Mouse (Mus musculus) heart, adult 2 months (tissue): ENCODE results near the gene Gck. TPM values are rescaled to one million over a fixed set of nuclear protein-coding genes. Genes with fewer than 3 reads are reported as not detected.

Experiments
- DNase-seq, 2 experiments: peaks; one replicate each; pipeline ENCODE4 v3.0.0; 2021
- H3K27ac ChIP-seq: fragments of 200-600 bp; 2 replicates; pipeline ENCODE4 v1.8.1; 2022
- H3K27me3 ChIP-seq: fragments of 200-500 bp; 2 replicates; pipeline ENCODE4 v1.6.1; 2012; ENCODE audit warnings: mild to moderate bottlenecking, low read length, inconsistent platforms, mixed read lengths; ENCODE audit not compliant: control insufficient read depth, insufficient read depth
- H3K36me3 ChIP-seq: fragments of 200-500 bp; 2 replicates; pipeline ENCODE4 v1.6.1; 2012; ENCODE audit warnings: low read length, inconsistent platforms; ENCODE audit not compliant: control insufficient read depth, insufficient read depth
- H3K4me1 ChIP-seq: fragments of 200-500 bp; 2 replicates; pipeline ENCODE4 v1.6.1; 2011; ENCODE audit warnings: low read length; ENCODE audit not compliant: control insufficient read depth, insufficient read depth
- H3K4me3 ChIP-seq: fragments of 200-600 bp; 2 replicates; pipeline ENCODE4 v1.8.1; 2022
- H3K79me2 ChIP-seq: fragments of 200-500 bp; replicated peaks from 2 replicates; pipeline ENCODE4 v1.6.1; 2012; ENCODE audit warnings: mild to moderate bottlenecking, inconsistent platforms, low read length, moderate library complexity, mixed read lengths; ENCODE audit not compliant: control insufficient read depth, insufficient read depth
- H3K9ac ChIP-seq: fragments of 200-500 bp; 2 replicates; pipeline ENCODE4 v1.6.1; 2012; ENCODE audit warnings: low read depth, mild to moderate bottlenecking, control low read depth, inconsistent platforms, low read length, mixed read lengths
- CTCF ChIP-seq: fragments of 200-600 bp; IDR thresholded peaks from 2 replicates; pipeline ENCODE4 v1.8.1; 2022; ENCODE audit warnings: antibody characterized with exemption, mild to moderate bottlenecking, moderate library complexity
- EP300 ChIP-seq: fragments of 200-500 bp; IDR thresholded peaks from 2 replicates; pipeline ENCODE4 v1.6.1; 2011; ENCODE audit warnings: low read depth, low read length, control low read depth; ENCODE audit not compliant: insufficient read depth
- POLR2A ChIP-seq: fragments of 200-500 bp; IDR thresholded peaks from 2 replicates; pipeline ENCODE4 v1.6.1; 2011; ENCODE audit warnings: mild to moderate bottlenecking, low read depth, low read length, control low read depth; ENCODE audit not compliant: insufficient read depth
- WGBS: fragments of 180-500 bp; shearing (Covaris S2); methylation state at CpG from one replicate; pipeline ENCODE4 v1.1.7; 2018; 5-methylcytosine and 5-hydroxymethylcytosine counted together
- intact Hi-C: fragments of 180-260 bp; cut with DNase I; formaldehyde crosslinking; loops from one replicate; pipeline ENCODE4 v1.15.1; 2025
- polyA plus RNA-seq: library from polyadenylated mRNA; depleted of rRNA; stranded (reverse); fragments of >200 nt; gene quantifications from 2 replicates; pipeline ENCODE4 v1.2.3, GENCODE M21; 2012
- total RNA-seq, 2 experiments: library from RNA; stranded (reverse); gene quantifications; 2 replicates each; pipeline ENCODE4 v1.2.3; 2021

Gene Gck
- total and polyA plus RNA-seq, 3 experiments: 10.4 to 13.9 (median 10.5) TPM

GRCm38 (mm10) chr11:5979088-5979487, 29.2 kb upstream of the Gck start:
- 87% methylated on average over 7 of the region's 7 CpGs for WGBS
- Histone ChIP-seq H3K4me1 (no peaks in the 10 kb centered on the region), H3K79me2 (no peaks in the 10 kb centered on the region), H3K27me3 (no peaks in the 10 kb centered on the region), H3K4me3 (no peak overlapping the region), H3K27ac (no peak overlapping the region), H3K9ac (no peak overlapping the region), H3K36me3 (no peaks in the 10 kb centered on the region)
- no peak for DNase-seq
- TF ChIP-seq POLR2A: no peak
- no peak for TF ChIP-seq CTCF
- no peak for TF ChIP-seq EP300
- intact Hi-C loops: no loop called here

GRCm38 (mm10) chr11:5976106-5976505, 26.2 kb upstream of the Gck start:
- no peak for TF ChIP-seq EP300
- no peak for TF ChIP-seq POLR2A
- no peak for TF ChIP-seq CTCF
- 37% methylated on average over 9 of the region's 9 CpGs for WGBS
- no peak overlapping the region for H3K27ac ChIP-seq

GRCm38 (mm10) chr11:5975068-5975467, 25.2 kb upstream of the Gck start:
- intact Hi-C loops: no loop called here
- TF ChIP-seq POLR2A (no peak), EP300 (no peak), CTCF (no peak)
- H3K36me3 ChIP-seq: no peaks in the 10 kb centered on the region
- H3K4me3 ChIP-seq: no peak overlapping the region
- H3K27me3 ChIP-seq: no peaks in the 10 kb centered on the region
- WGBS: 69% methylated on average over 2 of the region's 2 CpGs
- no peak overlapping the region for H3K27ac ChIP-seq
- no peaks in the 10 kb centered on the region for H3K4me1 ChIP-seq
- no peak for DNase-seq
- no peaks in the 10 kb centered on the region for H3K79me2 ChIP-seq
- no peak overlapping the region for H3K9ac ChIP-seq

More at GRCm38 (mm10) chr11:5976106-5976505, 26.2 kb upstream of the Gck start:
- H3K4me3 ChIP-seq: no peak overlapping the region
- DNase-seq: no peak
- H3K36me3 ChIP-seq: no peaks in the 10 kb centered on the region
- intact Hi-C loops: no loop called here
- no peaks in the 10 kb centered on the region for H3K4me1 ChIP-seq
- no peaks in the 10 kb centered on the region for H3K27me3 ChIP-seq
- no peak overlapping the region for H3K9ac ChIP-seq
- no peaks in the 10 kb centered on the region for H3K79me2 ChIP-seq

GRCm38 (mm10) chr11:5974053-5974452, 24.2 kb upstream of the Gck start:
- WGBS: 61% methylated on average over 6 of the region's 6 CpGs
- intact Hi-C loops: no loop called here
- Histone ChIP-seq H3K4me1 (no peaks in the 10 kb centered on the region), H3K4me3 (no peak overlapping the region), H3K27ac (no peak overlapping the region), H3K27me3 (no peaks in the 10 kb centered on the region), H3K36me3 (no peaks in the 10 kb centered on the region), H3K79me2 (no peaks in the 10 kb centered on the region), H3K9ac (no peak overlapping the region)
- no peak for DNase-seq
- TF ChIP-seq POLR2A (no peak), EP300 (no peak), CTCF (no peak)

- no peak for DNase-seq
- WGBS: 48% methylated on average over 7 of the region's 7 CpGs
- intact Hi-C loops: no loop called here
Measured at GRCm38 (mm10) chr11:5973151-5973550, 23.3 kb upstream of the Gck start.

GRCm38 (mm10) chr11:5971202-5971601, 21.3 kb upstream of the Gck start:
- Histone ChIP-seq H3K4me3 (no peak overlapping the region), H3K27ac (no peak overlapping the region), H3K27me3 (no peaks in the 10 kb centered on the region), H3K9ac (no peak overlapping the region), H3K4me1 (no peaks in the 10 kb centered on the region), H3K36me3 (no peaks in the 10 kb centered on the region), H3K79me2 (no peaks in the 10 kb centered on the region)
- intact Hi-C loops: no loop called here
- DNase-seq: no peak
- TF ChIP-seq POLR2A: no peak
- no peak for TF ChIP-seq CTCF
- TF ChIP-seq EP300: no peak
- 69% methylated on average over 7 of the region's 7 CpGs for WGBS

More at GRCm38 (mm10) chr11:5973151-5973550, 23.3 kb upstream of the Gck start:
- Histone ChIP-seq H3K27me3 (no peaks in the 10 kb centered on the region), H3K79me2 (no peaks in the 10 kb centered on the region), H3K9ac (no peak overlapping the region), H3K4me3 (no peak overlapping the region), H3K27ac (no peak overlapping the region), H3K4me1 (no peaks in the 10 kb centered on the region), H3K36me3 (no peaks in the 10 kb centered on the region)
- TF ChIP-seq POLR2A (no peak), CTCF (no peak), EP300 (no peak)
